Mouse (Mus musculus) layer of hippocampus, postnatal 10 days (tissue): ENCODE measurements at regions not wholly inside any gene's neighbourhood (a gene's known extent, or its start where the extent isn't known, plus 50 kb on each side); places are given as distances from the start of the nearest gene placed in this dataset.

Experiments used
- DNase-seq, 2 experiments: peaks; one replicate each; pipeline ENCODE4 v3.0.0; 2021; ENCODE audit warnings: low spot score in 2 of 2

- no peak for DNase-seq
Observed at GRCm38 (mm10) chr14:24731872-24732525, 245.1 kb downstream of the Rps24 start.

GRCm38 (mm10) chr14:24733326-24733725 is 246.4 kb downstream of the Rps24 start:
- DNase-seq: no peak

GRCm38 (mm10) chr14:24738869-24739268 is 251.9 kb downstream of the Rps24 start:
- DNase-seq: no peak

- no peak for DNase-seq
Observed at GRCm38 (mm10) chr14:24744451-24744850, 257.5 kb downstream of the Rps24 start.

GRCm38 (mm10) chr14:24745730-24746129 is 258.8 kb downstream of the Rps24 start:
- no peak for DNase-seq

GRCm38 (mm10) chr14:24747471-24747795 is 260.5 kb downstream of the Rps24 start:
- DNase-seq: no peak

GRCm38 (mm10) chr14:24747796-24748496 is 261.0 kb downstream of the Rps24 start:
- DNase-seq: no peak

- no peak for DNase-seq
Observed at GRCm38 (mm10) chr14:24748497-24748862, 261.6 kb downstream of the Rps24 start.

- no peak for DNase-seq
Observed at GRCm38 (mm10) chr14:24749313-24749712, 262.4 kb downstream of the Rps24 start.

GRCm38 (mm10) chr14:24751227-24751626 is 264.3 kb downstream of the Rps24 start:
- DNase-seq: no peak

- DNase-seq: no peak
Observed at GRCm38 (mm10) chr14:24754753-24755152, 267.8 kb downstream of the Rps24 start.

GRCm38 (mm10) chr14:24755426-24756117 is 268.6 kb downstream of the Rps24 start:
- DNase-seq: no peak

- DNase-seq: peak; percentile 73
Observed at GRCm38 (mm10) chr14:24757302-24757701, 270.4 kb downstream of the Rps24 start.

- no peak for DNase-seq
Observed at GRCm38 (mm10) chr14:24757843-24758242, 270.9 kb downstream of the Rps24 start.

- DNase-seq: no peak
Observed at GRCm38 (mm10) chr14:24760926-24761325, 274.0 kb downstream of the Rps24 start.

- no peak for DNase-seq
Observed at GRCm38 (mm10) chr14:24762468-24763274, 275.7 kb downstream of the Rps24 start.

- DNase-seq: no peak
Observed at GRCm38 (mm10) chr14:24763275-24763812, 276.4 kb downstream of the Rps24 start.

- DNase-seq: no peak
Observed at GRCm38 (mm10) chr14:24763845-24764244, 276.9 kb downstream of the Rps24 start.

- no peak for DNase-seq
Observed at GRCm38 (mm10) chr14:24766260-24766659, 279.3 kb downstream of the Rps24 start.

- no peak for DNase-seq
Observed at GRCm38 (mm10) chr14:24766690-24767089, 279.8 kb downstream of the Rps24 start.

GRCm38 (mm10) chr14:24767316-24767715 is 280.4 kb downstream of the Rps24 start:
- no peak for DNase-seq
